Mouse (Mus musculus): Measurements from ENCODE around the gene Pop4. TPM values are rescaled to one million over a fixed set of nuclear protein-coding genes. Genes with fewer than 3 reads are reported as not detected.

Gene Pop4
- polyA plus RNA-seq, 1 experiment, result 36.8 TPM

DNA sequence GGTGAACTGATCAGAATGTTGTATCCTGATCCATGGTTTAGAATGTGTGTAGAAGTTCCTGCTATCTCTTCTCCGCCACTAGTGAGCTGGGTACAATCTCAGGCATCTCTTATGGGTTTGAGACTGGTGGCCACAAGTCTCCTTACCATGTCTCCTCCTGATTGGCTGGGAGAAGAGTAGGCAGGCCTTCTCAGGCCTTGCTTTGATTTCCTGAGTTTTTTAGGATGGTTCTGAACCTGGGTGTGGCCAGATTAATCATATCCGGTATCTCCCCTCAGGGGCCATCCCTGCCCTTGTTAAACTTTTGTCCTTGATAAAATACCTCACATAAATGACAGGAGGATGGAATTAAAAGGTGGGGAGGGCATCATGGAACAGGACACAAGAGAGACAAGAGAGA lies 11.6 kb downstream of the Pop4 start:
- Histone ChIP-seq H3K4me1 (ENCODE audit: control insufficient read depth, insufficient read depth, low read length) (peaks cover 11% of the 10 kb centered on the region), H3K27me3 (ENCODE audit: control insufficient read depth, insufficient read depth, low read length) (no peaks in the 10 kb centered on the region), H3K4me3 (replicated peaks; ENCODE audit: insufficient read depth, low read depth, low read length) (no peak overlapping the region), H3K27ac (ENCODE audit: insufficient read depth, low read length) (no peak overlapping the region)
- TF ChIP-seq CTCF (IDR thresholded peaks at IDR 0.05; ENCODE audit: borderline replicate concordance, insufficient read depth, low read depth, low read length) (no peak), POLR2A (IDR thresholded peaks at IDR 0.05; ENCODE audit: borderline replicate concordance, insufficient read depth, low read length) (no peak)
- WGBS, result 96% methylated on average over 2 of the region's 2 CpGs
- no peak for DNase-seq

DNA sequence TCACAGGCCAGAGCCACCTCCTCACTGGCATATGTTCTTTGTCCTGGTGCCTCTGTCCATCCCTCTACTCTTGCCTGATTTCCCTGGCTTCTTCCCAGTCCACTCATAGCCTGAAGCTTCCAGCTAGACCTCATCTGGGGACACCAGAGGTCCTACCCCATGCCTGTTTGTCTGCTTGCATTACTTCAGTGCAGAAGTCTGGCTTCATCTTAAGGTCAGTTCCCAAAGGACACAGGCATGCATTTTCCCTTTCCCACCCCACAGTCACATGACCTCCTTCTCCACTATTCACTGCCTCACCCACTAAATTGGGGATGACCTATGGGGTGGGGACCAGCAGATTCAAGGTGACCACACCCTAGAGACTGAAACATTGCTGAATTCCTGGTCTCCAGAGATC lies 17.8 kb downstream of the Pop4 start:
- DNase-seq, result no peak
- TF ChIP-seq POLR2A (IDR thresholded peaks at IDR 0.05; ENCODE audit: borderline replicate concordance, insufficient read depth, low read length) (no peak), CTCF (IDR thresholded peaks at IDR 0.05; ENCODE audit: borderline replicate concordance, insufficient read depth, low read depth, low read length) (no peak)
- H3K27me3 ChIP-seq (ENCODE audit: control insufficient read depth, insufficient read depth, low read length), result no peaks in the 10 kb centered on the region
- no peak overlapping the region for H3K27ac ChIP-seq (ENCODE audit: insufficient read depth, low read length)
- H3K4me3 ChIP-seq (replicated peaks; ENCODE audit: insufficient read depth, low read depth, low read length), result no peak overlapping the region
- H3K4me1 ChIP-seq (ENCODE audit: control insufficient read depth, insufficient read depth, low read length), result no peaks in the 10 kb centered on the region

DNA sequence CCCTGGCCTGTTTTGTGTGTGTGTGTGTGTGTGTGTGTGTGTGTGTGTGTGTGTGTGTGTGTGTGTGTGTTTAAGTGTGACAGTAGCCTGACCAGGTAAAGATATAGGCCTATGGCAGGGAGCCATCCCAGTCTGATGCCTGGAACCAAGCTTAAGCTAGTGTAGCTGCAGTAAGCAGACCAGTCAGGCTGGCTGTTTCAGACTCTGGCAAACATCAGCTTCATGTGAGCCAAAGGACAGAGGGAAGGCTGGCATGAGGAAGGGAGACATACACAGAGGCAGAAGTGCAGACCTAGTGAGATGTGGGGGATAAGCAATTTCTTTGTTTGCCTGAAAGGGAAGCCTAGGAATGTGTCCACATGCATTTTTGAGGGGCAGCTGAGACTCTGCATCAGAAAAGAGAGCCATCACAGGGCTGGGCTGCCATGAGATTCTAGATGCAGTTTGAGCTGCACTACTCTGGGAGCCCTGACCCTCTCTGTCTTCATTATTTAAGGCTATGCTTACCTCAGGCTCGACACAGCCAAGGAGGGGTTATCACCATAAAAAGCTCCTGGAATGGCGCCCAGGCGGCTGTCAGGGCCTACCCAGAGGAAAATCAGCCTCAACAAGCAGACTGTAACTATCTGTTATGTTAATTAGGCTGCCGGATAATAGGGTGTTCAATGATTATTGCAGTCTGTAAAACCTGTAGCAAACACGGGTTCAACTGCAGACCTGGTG lies 19.6 kb downstream of the Pop4 start:
- Histone ChIP-seq H3K4me3 (replicated peaks; ENCODE audit: insufficient read depth, low read depth, low read length) (no peak overlapping the region), H3K27me3 (ENCODE audit: control insufficient read depth, insufficient read depth, low read length) (no peaks in the 10 kb centered on the region), H3K27ac (ENCODE audit: insufficient read depth, low read length) (no peak overlapping the region), H3K4me1 (ENCODE audit: control insufficient read depth, insufficient read depth, low read length) (no peaks in the 10 kb centered on the region)
- no peak for DNase-seq
- WGBS, result 28% methylated on average over 5 of the region's 5 CpGs
- TF ChIP-seq POLR2A (IDR thresholded peaks at IDR 0.05; ENCODE audit: borderline replicate concordance, insufficient read depth, low read length), result no peak
- no peak for TF ChIP-seq CTCF (IDR thresholded peaks at IDR 0.05; ENCODE audit: borderline replicate concordance, insufficient read depth, low read depth, low read length)

DNA sequence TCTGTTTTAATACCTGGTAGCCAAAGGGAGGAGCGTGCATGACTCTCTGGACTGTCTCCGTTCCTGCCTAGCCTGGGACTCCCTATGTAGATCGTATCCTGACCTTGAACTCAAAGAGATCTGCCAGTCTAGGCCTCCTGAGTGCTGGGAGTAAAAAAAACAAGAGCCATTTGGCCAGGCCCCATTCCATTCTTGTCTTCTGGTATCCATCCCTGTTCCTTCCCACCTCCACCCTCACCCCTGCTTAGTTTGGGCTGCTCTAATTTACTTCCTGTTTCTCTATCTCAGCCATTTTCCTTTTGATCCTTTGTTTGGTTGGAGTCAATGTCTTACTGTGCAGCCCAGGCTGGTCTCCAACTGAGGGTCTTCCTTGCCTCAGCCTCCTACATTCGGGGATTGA lies 28.8 kb downstream of the Pop4 start:
- 82% methylated on average over 4 of the region's 4 CpGs for WGBS

DNA sequence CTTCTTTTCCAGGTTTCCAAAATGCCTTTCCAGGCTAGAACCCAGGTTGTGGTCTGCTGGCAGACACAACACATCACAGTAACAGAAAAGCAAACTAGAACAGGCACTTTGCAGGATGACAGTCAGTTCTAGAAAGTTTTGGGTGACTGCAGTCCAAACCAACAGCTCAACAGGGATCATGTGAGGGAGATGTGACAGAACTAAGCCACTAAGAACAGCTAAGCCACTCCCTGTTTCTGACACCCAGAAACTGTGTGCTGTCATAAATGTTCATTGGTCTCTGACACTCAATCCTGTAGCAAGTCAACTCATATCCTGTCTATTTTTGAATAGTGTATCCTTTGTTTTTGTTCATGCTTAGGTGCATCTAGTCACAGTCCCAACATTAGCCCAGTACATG lies 34.1 kb downstream of the Pop4 start:
- Histone ChIP-seq H3K4me1 (ENCODE audit: control insufficient read depth, insufficient read depth, low read length) (no peaks in the 10 kb centered on the region), H3K27ac (ENCODE audit: insufficient read depth, low read length) (no peak overlapping the region), H3K4me3 (replicated peaks; ENCODE audit: insufficient read depth, low read depth, low read length) (no peak overlapping the region), H3K27me3 (ENCODE audit: control insufficient read depth, insufficient read depth, low read length) (no peaks in the 10 kb centered on the region)
- TF ChIP-seq CTCF (IDR thresholded peaks at IDR 0.05; ENCODE audit: borderline replicate concordance, insufficient read depth, low read depth, low read length), result no peak
- no peak for DNase-seq

More for the DNA sequence above, 28.8 kb downstream of the Pop4 start:
- TF ChIP-seq POLR2A (IDR thresholded peaks at IDR 0.05; ENCODE audit: borderline replicate concordance, insufficient read depth, low read length) (no peak), CTCF (IDR thresholded peaks at IDR 0.05; ENCODE audit: borderline replicate concordance, insufficient read depth, low read depth, low read length) (no peak)
- Histone ChIP-seq H3K27ac (ENCODE audit: insufficient read depth, low read length) (no peak overlapping the region), H3K4me1 (ENCODE audit: control insufficient read depth, insufficient read depth, low read length) (no peaks in the 10 kb centered on the region), H3K27me3 (ENCODE audit: control insufficient read depth, insufficient read depth, low read length) (no peaks in the 10 kb centered on the region), H3K4me3 (replicated peaks; ENCODE audit: insufficient read depth, low read depth, low read length) (no peak overlapping the region)
- DNase-seq, result no peak

DNA sequence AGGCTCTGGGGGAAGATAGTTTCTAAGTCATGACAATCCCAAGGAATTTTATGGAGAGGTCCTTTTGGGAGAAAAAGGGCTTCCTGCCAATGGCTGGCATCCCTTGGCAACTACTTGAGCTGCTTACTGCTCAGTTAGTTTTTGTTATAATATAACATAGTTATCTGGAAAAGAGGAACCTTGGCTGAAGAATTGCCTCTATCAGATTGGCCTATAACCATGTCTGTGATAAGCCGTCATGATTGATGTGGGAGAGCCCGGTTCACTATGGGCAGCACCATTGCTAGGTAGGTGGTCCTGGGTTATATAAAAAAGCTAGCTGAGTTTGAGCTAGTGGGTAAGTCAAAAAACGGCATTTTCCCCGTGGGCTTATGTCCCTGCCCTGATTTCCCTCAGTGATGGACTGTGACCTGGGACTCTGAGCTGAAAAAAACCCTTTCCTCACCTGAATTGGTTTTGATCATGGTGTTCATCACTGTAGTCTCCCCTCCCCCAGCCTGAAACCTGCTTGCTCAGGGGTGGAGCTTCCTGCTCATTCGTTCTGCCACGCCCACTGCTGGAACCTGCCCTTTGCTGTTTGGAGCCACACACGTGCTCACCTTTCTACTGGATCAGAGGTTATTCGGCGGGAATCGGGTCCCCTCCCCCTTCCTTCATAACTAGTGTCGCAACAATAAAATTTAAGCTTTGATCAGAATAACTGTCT lies 34.7 kb downstream of the Pop4 start:
- TF ChIP-seq CTCF (IDR thresholded peaks at IDR 0.05; ENCODE audit: borderline replicate concordance, insufficient read depth, low read depth, low read length) (no peak), POLR2A (IDR thresholded peaks at IDR 0.05; ENCODE audit: borderline replicate concordance, insufficient read depth, low read length) (no peak)
- Histone ChIP-seq H3K27me3 (ENCODE audit: control insufficient read depth, insufficient read depth, low read length) (no peaks in the 10 kb centered on the region), H3K4me1 (ENCODE audit: control insufficient read depth, insufficient read depth, low read length) (no peaks in the 10 kb centered on the region), H3K4me3 (replicated peaks; ENCODE audit: insufficient read depth, low read depth, low read length) (no peak overlapping the region), H3K27ac (ENCODE audit: insufficient read depth, low read length) (no peak overlapping the region)
- DNase-seq, result no peak
- WGBS, result 62% methylated on average over 11 of the region's 11 CpGs

DNA sequence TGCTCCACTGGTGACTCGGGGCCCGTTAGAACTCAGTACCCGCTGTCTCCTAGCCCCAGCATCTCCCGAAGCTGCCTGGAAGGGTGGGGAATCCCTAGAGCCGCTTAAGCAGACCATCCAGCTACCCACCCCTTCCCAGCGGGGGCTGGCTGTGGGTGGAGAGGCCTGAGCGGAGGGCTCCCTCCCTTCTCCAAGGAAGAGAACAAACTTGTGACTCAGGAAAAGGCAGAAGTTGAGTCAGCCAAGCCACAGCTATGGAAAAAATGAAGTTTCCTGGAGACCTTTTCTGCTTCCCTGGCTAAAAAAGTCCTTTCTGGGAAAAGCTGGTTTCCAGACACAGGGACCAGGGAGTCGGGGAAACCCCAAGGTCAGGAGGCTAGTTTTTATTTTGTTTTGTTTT lies 40.9 kb downstream of the Pop4 start:
- H3K27me3 ChIP-seq (ENCODE audit: control insufficient read depth, insufficient read depth, low read length), result no peaks in the 10 kb centered on the region
- H3K4me1 ChIP-seq (ENCODE audit: control insufficient read depth, insufficient read depth, low read length), result peaks cover 5% of the 10 kb centered on the region; the same call in 1 of the 2 replicates
- H3K4me3 ChIP-seq (replicated peaks; ENCODE audit: insufficient read depth, low read depth, low read length), result no peak overlapping the region
- no peak for TF ChIP-seq CTCF (IDR thresholded peaks at IDR 0.05; ENCODE audit: borderline replicate concordance, insufficient read depth, low read depth, low read length)
- no peak for TF ChIP-seq POLR2A (IDR thresholded peaks at IDR 0.05; ENCODE audit: borderline replicate concordance, insufficient read depth, low read length)
- 29% methylated on average over 8 of the region's 8 CpGs for WGBS
- no peak for DNase-seq
- H3K27ac ChIP-seq (ENCODE audit: insufficient read depth, low read length), result no peak overlapping the region

DNA sequence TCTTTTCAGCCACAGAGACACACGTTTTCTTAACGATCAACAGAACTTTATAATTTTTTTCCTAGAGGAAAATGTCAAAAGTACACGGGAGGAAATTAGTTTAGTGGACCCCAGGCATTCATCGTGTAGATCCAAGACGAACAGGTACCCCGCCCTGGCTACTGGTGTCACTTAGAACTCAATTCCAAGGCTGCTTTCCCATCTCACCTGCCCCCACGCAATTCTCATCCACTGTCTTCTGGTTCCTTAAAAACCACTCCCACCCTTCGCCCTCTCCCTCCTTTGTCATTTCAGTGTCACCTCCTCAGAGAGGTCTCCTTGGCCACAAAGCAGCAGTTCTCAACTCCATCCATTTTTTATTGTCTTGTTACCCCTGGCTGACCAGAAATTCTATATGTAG lies 42.9 kb downstream of the Pop4 start:
- H3K27me3 ChIP-seq (ENCODE audit: control insufficient read depth, insufficient read depth, low read length), result no peaks in the 10 kb centered on the region
- 26% methylated on average over 8 of the region's 8 CpGs for WGBS
- no peak overlapping the region; the same call in 1 of the 2 replicates for H3K27ac ChIP-seq (ENCODE audit: insufficient read depth, low read length)
- peaks cover 5% of the 10 kb centered on the region; the same call in 1 of the 2 replicates for H3K4me1 ChIP-seq (ENCODE audit: control insufficient read depth, insufficient read depth, low read length)
- H3K4me3 ChIP-seq (replicated peaks; ENCODE audit: insufficient read depth, low read depth, low read length), result peak overlapping the region; percentile 72
- DNase-seq, result peak in 1 of 2 experiments; percentile 50
- TF ChIP-seq POLR2A (IDR thresholded peaks at IDR 0.05; ENCODE audit: borderline replicate concordance, insufficient read depth, low read length) (no peak), CTCF (IDR thresholded peaks at IDR 0.05; ENCODE audit: borderline replicate concordance, insufficient read depth, low read depth, low read length) (no peak)
